Mouse (Mus musculus): ENCODE data around the gene C1qb.

The C1qb gene

DNA sequence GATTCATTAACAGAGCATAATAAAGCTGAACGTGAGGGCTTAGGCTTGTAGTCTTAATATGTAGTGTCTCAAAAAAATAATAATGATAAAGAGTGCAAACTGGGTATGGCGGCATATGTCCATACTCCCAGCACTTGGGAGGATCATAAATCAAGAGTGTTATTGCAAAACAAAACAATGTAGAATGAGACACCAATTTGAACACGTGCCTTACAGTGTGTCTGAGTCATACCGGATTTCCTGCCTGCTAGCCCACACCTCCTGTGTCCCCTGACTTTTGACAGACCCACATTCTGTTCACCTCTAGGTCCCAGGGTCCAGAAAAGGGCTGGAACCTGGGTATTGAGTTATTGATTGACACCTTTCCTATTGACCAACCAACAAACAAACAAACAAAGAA, 44.0 kb downstream of the C1qb start:
- no peak for DNase-seq

DNA sequence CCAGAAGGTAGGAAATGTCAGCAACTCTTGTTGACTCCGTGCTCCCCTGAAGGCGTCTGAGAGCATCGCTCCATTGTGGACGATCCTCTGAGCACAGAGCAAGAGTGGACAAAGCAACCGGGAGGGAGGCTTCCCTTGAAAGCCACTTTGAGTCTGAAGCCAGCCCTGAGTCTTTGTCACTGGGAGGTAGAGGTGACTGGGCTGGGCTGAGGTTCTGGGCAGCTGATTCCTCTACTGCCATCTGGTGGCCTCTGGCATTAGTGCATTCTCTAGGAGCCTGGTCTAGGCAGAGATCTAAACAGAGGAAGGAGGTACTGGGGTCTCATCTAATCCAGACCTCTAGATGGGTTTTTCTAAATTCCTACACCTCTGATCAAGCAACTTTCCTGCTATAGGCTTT, 44.9 kb downstream of the C1qb start:
- peak; percentile 83 for DNase-seq

DNA sequence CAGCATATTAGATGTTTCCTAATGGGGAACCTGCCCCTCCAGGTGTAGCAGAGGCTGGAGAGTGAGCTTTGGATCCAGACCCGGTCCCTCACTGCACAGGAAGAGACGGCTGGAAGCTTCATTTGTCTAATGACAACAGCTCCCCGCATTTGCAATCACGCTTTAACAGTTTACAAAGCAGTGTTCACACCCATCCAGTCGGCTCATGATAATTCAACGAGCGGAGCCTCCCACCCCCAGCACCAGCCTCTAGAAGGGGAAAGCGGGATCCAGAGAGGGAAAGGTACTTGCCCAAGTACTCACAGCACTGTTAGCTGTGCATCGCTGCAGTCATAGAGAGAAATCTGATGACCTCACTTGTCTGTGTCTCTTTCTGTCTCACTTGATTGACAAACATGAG, 47.5 kb downstream of the C1qb start:
- DNase-seq: no peak

DNA sequence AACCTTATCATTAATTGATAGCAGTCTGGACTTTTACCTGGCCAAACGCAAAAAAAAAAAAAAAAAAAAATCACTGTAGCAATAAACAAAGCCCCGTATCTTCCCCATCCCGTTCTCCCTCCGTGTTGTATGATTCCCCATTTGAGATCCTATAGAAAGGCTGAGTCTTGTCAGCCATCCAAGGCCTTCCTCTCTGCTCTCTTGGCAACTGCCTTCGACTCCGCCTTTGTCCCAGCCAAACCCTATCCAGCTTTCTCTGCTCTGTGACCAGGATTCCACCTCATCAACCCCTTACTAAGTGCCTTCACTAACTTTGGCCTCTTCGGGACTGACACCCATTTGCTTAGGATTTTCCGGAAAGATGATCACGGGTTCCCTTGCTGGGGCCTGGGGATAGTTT, 48.0 kb downstream of the C1qb start:
- DNase-seq: no peak

DNA sequence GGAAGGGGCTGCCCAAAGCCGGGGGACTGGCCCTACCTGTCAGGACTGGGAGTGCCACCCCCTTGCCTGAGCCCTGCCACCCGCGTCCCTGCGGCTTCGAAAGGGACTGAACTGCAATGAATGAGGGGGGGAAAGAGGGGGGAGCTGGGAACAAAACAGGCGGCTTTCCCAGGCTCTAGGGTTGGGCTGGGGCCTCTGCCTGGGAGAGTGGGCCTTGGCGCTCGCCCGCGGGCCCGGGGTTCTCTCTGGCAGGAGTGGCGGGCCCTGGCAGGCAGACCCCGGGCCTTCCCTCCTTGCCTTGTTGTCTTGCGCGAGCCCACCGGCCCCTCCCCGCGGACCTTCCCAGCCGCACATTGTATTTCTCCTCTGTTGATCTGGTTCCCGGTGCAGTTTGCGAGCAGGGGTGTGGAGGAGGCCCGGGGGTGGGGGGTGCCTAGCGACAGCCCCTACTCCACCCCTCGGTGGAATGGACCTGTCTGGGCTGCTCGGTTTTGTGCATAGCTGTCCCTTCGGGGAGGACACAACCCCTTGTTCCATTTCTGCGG, 49.5 kb downstream of the C1qb start:
- DNase-seq: no peak

DNA sequence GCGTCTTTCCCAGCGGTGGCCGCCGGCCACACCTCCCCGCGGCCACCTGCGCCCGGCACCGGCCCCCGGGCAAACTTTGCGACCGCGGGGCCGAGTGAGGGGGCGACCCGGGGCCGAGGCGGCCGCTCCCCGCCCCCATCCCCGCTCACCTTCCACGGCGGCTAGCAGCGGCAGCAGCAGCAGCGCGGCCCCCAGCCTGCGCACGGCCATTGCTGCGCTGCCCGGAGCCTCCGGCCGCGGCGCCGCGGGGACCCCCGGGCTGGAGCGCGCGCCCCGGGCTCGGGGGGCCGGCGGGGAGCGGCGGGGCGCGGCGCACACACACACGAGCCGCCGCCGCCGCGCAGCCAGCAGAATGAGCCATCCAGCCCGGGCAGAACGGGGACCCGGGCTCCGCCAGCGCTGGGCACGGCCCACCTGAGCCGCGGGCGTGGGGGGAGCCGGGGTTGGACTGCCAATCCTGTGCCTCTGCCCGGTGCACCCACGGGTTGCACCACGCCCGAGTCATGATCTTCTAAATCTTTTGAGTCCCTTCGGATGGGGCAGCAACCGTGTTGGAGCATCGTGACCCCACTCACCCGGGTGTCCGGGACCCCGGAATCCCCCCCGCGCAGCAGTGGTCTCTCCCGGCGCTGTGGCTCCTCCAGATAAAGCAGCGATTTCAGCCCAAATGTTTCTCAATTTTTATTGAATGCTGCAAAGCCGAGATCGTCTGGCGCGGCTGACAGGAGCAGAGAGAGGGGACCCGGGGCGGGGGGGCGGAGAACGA, 50.2 kb downstream of the C1qb start, which contains the start of gene Ephb2:
TSS of gene Ephb2 (minus strand) at position 368 of the 766 bp plus-strand sequence.
- peak; percentile 46 for DNase-seq

DNA sequence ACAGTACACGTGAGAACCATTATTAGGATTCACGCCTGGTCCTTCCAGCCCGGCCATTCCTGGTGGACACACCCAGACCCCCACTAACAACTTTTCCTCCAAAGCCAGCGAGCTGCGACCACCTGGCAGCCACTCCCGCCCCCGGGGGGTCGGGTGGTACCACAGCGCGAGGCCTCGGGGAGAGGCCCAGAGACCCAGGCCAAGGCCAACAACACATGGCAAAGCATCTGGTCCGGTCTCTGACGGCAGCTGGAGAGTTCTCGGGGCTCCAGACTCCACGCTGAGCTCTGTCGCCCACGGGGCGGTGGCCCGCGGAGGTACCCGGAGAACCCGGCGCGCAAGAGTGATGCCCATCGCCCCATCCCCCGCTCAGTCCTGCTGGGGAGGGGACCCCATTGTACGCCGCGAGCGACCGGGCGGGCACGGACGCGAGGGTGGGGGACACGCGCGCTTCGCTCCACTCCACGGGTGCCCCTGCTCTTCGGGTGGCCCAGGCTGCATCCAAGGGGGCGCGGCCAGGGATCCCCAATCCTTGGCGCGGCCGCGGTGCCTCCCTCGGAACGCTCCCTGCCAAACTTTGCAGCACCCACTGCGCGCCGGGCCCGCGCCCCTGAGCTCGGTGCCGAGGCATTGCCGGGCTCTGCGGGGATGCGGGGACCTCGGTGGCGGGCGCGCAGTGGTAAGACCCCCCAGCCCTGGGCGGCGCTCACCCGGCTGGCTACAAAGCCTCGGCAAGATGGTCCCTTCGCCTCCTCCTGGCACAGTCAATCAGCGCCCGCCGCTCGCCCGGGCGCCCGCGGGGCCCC, 51.0 kb downstream of the C1qb start:
- no peak for DNase-seq

DNA sequence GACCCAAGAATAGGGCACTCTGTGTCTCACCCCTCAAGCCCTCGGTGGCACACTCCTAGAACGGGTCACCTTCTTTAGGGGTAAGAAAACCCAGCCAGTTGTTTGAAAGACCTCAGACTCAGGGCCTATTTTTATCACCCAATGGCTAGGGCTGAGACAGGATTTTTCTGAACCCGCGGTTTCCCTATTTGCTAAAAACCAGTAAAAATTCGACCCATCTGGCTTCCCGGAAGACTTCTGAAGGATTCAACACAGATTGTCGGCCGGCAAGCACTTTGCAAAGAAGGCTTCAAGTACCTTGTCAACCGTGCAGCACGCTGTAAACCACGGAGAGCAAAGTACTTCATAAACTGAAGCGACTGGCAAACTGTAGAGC, 51.6 kb downstream of the C1qb start:
- no peak for DNase-seq

DNA sequence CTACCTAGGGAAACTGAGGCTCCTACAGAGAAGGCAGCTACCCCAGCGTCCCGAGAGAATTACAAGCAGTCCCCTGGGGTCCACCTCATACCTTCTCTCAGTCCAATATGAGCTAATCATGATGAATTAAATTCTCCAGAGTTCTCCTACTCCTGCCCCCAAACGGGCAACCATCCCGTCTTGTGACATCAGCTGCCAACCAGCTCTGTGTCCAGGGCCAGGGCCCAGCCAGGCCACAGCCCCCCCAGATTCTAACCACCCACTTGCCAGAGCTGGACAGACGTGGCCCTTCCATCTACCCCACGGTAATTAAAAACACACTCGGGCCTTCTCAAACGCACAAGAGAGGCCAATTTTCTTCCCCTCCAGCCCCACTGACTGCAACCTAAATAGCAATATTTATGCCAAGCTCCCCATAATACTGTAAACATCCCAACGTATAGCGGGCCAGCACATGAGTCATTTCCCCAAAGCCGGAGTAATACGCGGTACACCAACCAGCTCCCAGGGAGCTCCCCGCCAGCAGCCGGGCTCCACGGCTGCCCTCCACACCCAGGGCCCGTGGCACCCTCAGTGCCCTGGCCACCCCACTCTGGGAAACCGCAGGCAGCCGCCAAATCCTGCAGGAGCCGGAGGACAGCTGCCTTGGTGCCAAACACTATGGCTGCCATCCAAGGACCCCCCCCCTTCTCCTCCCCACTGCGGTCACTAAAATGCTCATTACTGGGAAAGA, 52.2 kb downstream of the C1qb start:
- no peak for DNase-seq

DNA sequence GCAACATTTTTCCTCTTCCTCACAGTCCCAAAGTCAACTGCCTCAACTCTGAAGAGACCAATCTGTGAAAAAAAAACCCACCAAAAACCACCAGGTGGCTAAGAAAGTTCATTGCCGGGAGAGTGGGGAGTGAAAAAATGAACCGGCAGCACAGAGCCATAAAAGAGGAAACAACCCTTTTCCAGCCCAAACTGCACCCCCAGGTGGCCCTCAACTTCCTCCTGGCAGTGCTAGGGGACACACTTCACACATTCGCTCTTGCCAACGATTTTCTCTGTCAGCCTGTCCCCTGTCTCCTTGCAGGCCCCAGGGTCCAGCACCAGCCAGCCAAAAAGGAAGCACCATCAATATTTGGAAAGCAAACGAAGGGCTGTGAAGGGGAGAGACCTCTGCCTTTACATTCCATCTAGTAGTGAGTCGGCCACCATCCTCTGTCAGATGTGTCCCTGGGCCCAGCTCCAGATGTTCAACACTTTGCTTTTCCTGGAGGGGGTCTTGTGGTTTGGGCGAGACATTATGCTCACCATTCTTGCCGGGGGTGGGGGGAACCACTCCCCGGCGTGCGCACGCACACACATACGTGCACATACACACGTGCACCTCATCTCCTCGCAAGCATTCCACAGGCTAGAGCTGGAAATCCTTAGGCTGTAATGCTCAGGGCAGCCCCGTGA, 53.3 kb downstream of the C1qb start:
- DNase-seq: no peak

DNA sequence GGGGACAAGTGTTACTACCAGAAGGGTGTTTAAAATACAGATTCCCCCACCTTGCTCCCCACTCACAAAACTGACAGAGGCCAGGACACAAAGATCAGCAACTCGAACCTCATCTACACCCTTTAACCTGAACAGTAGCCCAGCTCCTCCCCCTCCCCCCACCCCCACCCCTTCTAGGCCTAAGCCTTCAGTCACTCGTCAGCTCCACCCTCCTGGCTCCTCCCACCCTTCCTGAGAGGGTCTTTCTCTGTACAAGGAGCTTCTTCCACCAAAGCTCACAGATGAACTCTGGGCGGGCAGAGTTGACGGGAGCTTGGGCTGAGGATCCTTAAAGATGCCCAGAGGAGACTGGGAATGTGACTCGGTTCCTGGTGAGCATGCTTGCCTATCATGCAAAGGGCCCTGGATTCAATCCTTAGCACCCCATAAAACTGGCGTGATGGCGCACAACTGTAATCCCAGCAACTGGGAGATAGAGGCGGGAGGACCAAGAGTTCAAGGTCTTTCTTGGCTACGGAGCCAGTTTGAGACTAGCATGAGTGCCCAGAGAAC, 55.6 kb downstream of the C1qb start:
- DNase-seq: no peak
